Mouse (Mus musculus) cerebellum, adult 2 months (tissue): ENCODE measurements around the gene Olfr412.

Source experiments
- CTCF ChIP-seq: fragments of 200-500 bp; IDR thresholded peaks from 2 replicates; pipeline ENCODE4 v1.5.1; 2011; ENCODE audit warnings: low read depth, mild to moderate bottlenecking, control low read depth, low read length, moderate library complexity, borderline replicate concordance; ENCODE audit not compliant: insufficient read depth
- POLR2A ChIP-seq: fragments of 200-500 bp; IDR thresholded peaks from 2 replicates; pipeline ENCODE4 v1.6.1; 2011; ENCODE audit warnings: low read length, control low read depth, borderline replicate concordance; ENCODE audit not compliant: insufficient read depth

- TF ChIP-seq CTCF (no peak), POLR2A (no peak)
These were observed 33.1 kb upstream of the Olfr412 start for GRCm38 (mm10) chr11:74328781-74329180.
